Mouse (Mus musculus): ENCODE data around the gene Lamc2. TPM values are rescaled to one million over a fixed set of nuclear protein-coding genes. Genes with fewer than 3 reads are reported as not detected.
"Not testable (repeated sequence)": the region's sequence is repeated elsewhere in the genome, so short reads cannot be mapped to it uniquely, and the experiment has no call there.

Gene Lamc2
- polyA plus RNA-seq, 1 experiment from 2014 or later = 10.0 TPM

DNA sequence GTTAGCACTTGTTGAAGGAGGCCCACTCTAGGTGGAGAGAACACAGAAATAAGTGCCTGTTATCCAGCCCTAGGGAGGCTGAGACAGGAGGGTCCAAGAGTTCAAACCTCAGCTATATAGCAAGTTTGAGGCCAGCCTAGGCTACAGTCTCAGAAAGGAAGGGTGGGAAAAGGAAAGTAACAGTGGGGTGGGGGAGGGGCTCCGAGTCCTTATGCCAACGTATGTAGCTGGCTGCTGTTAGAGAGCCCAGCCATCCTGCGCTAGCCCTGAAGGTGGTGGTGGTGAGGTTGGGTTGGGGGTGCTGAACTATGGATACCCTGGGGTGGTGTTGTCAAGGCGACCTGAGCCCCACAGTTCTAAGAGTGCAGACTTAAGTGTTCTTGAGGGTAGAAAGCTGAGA is 92.7 kb downstream of the Lamc2 start:
- Histone ChIP-seq H3K9ac (no peak overlapping the region), H3K36me3 (no peaks in the 10 kb centered on the region), H3K4me3 (no peak overlapping the region), H3K9me3 (no peaks in the 10 kb centered on the region), H3K4me1 (peaks cover 42% of the 10 kb centered on the region), H3K27ac (replicated peaks) (no peak overlapping the region), H3K4me2 (no peak overlapping the region), H3K27me3 (replicated peaks) (no peaks in the 10 kb centered on the region)
- ATAC-seq (ENCODE audit: extremely low read depth, insufficient number of reproducible peaks, low FRiP score, low TSS enrichment) = no peak
- WGBS = 60% methylated on average over 4 of the region's 4 CpGs

DNA sequence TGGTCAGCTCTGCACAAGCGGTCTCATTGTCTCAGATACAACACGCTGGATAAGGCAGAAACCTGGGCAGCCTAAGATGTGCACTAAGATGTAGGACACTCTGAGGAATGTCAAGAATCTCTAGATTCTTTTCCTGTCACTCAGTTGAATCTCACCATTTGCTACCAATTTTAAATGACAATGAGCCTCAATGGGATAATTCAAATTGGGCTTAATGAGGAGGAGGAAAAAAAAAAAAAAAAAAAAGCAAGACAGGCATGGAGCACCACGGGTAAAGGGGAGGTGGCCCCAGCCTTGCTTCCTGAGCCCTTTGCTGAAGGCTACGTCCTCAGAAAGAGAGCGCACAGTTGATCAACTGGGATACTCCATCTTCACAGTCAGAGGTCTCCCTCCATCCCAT is 93.1 kb downstream of the Lamc2 start:
- Histone ChIP-seq H3K9me3 (no peaks in the 10 kb centered on the region), H3K27ac (replicated peaks) (no peak overlapping the region), H3K4me3 (no peak overlapping the region), H3K27me3 (replicated peaks) (no peaks in the 10 kb centered on the region), H3K9ac (no peak overlapping the region), H3K4me1 (peaks cover 38% of the 10 kb centered on the region), H3K4me2 (no peak overlapping the region), H3K36me3 (no peaks in the 10 kb centered on the region)
- WGBS = 65% methylated on average over 5 of the region's 5 CpGs
- ATAC-seq (ENCODE audit: extremely low read depth, insufficient number of reproducible peaks, low FRiP score, low TSS enrichment) = no peak

DNA sequence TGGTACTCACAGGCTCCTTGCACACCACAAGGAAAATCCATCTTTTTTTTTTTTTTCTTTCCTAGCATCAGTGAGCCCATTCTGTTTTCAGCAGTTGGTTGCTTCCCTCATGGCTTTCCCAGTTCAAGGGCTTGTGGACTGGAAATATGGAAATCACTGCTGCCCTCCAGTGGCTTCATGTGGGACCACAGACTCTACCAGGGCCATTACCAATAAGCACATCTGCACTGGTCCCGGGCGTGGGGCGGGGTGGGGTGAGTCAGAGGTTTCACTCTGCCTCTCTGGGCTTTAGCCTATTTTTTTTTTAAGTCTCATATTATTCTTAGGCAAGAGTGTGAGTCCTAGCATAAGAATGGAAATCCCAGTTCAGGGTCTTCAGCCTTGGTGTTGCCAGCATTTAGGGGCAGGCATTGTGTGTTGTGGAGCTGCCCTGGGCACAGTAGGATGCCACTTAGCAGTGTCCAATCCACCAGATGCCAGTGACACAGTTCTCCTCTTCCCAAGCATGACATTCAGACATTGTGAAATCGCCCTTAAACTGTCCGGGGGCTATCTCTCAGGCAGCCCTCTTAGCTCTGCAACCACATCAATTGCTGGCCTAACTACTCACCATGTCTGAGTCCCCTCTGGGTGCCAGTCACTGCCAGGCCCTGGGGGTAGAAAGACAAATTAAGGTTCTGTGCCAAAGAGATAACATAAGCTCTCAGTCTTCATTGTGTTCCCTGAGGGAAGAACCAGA is 93.8 kb downstream of the Lamc2 start:
- Histone ChIP-seq H3K4me2 (peak overlapping the region; percentile 40), H3K36me3 (no peaks in the 10 kb centered on the region), H3K4me3 (no peak overlapping the region), H3K27ac (replicated peaks) (peak overlapping the region; percentile 41; the same call in 1 of the 2 replicates), H3K27me3 (replicated peaks) (no peaks in the 10 kb centered on the region), H3K9me3 (no peaks in the 10 kb centered on the region), H3K9ac (no peak overlapping the region), H3K4me1 (peaks cover 38% of the 10 kb centered on the region)
- 44% methylated on average over 5 of the region's 5 CpGs for WGBS
- no peak for ATAC-seq (ENCODE audit: extremely low read depth, insufficient number of reproducible peaks, low FRiP score, low TSS enrichment)

DNA sequence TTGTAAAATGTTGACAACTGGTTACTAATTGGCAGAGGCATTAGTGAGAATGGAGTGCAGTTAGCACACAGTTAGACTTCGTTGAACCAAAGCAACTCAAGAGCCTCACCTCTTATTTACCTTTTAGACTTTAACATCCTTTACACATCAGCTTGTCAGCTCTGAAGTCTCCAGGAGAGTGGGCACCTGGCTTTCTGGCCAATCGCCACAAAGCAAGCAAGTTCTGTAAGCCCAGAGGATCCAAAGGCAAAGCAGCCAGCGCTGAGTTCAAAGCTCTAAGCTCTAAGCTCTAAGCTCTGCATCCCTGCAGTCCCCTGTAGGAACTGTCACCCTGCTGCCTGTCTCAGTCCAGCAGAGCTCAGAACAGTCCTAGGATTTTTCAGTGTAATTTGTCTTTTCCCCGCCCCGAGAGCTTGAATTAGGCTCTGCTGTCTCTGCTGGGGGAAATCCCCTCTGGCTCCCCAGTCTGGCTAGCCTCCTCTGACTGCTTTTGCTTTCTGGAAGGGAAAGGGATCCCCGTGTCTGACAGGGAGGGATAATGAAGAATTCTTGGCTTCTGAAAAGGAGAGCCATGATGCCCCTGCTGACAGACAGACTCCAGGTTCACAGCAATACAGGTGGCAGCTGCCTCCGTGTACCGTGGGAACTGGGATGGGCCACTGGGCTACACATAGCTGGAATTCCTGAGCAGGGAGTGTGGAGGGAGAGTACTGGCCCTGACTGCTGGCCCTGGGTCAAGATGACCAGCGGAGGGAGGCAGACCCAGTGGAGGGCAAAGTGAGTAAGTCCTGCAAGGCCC is 94.6 kb downstream of the Lamc2 start:
- H3K4me3 ChIP-seq = no peak overlapping the region
- no peak for ATAC-seq (ENCODE audit: extremely low read depth, insufficient number of reproducible peaks, low FRiP score, low TSS enrichment)
- WGBS = 25% methylated on average over 9 of the region's 9 CpGs
- H3K27ac ChIP-seq (replicated peaks) = peak overlapping the region; percentile 41
- H3K36me3 ChIP-seq = no peaks in the 10 kb centered on the region
- no peak overlapping the region for H3K9ac ChIP-seq
- peak overlapping the region; percentile 40 for H3K4me2 ChIP-seq
- H3K27me3 ChIP-seq (replicated peaks) = no peaks in the 10 kb centered on the region
- no peaks in the 10 kb centered on the region for H3K9me3 ChIP-seq
- peaks cover 37% of the 10 kb centered on the region for H3K4me1 ChIP-seq

DNA sequence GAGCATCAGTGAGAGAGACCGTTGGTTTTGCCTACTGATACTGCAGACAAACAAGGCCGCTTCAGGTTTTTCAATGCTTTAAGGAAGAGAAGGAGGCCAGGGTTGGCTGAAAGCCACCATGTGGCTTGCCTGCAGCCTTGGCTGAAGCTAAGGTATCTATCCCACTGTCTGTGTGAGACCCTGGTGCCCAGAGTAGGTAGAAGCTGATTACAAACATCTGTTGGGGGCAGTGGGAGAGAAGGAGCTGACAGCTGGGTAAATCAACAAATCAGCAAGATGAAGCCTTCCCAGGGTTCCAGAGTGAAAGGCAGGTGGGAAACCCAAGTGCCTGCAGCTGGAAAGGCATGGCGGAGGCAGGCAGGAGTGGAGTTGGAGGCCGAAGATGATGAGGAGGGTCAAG is 95.4 kb downstream of the Lamc2 start:
- Histone ChIP-seq H3K4me2 (no peak overlapping the region), H3K9me3 (no peaks in the 10 kb centered on the region), H3K4me1 (peaks cover 30% of the 10 kb centered on the region), H3K27ac (replicated peaks) (no peak overlapping the region), H3K9ac (no peak overlapping the region), H3K27me3 (replicated peaks) (no peaks in the 10 kb centered on the region), H3K4me3 (no peak overlapping the region), H3K36me3 (no peaks in the 10 kb centered on the region)
- ATAC-seq (ENCODE audit: extremely low read depth, insufficient number of reproducible peaks, low FRiP score, low TSS enrichment) = no peak
- WGBS = 66% methylated on average over 4 of the region's 4 CpGs

DNA sequence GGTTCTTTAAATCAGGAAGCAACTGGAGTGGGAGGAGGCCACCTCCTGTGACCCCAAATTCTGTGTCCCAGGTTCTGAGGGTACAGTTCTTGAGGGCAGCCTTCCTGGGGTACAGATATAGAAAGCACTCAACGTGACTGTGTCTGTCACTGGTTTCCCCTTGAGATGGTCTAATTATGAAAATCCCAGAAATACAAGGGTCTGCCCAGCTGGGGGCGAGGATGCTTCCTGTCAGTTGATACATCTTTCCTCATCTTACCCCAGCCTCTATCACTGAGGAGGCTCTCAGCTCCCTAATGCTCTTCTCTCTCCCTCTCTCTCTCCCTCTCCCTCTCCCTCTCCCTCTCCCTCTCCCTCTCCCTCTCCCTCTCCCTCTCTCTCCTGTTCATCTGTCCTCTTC is 96.2 kb downstream of the Lamc2 start:
- H3K4me1 ChIP-seq = peaks cover 32% of the 10 kb centered on the region
- H3K4me3 ChIP-seq = no peak overlapping the region
- no peak overlapping the region for H3K9ac ChIP-seq
- H3K27me3 ChIP-seq (replicated peaks) = no peaks in the 10 kb centered on the region
- H3K36me3 ChIP-seq = no peaks in the 10 kb centered on the region
- H3K9me3 ChIP-seq = no peaks in the 10 kb centered on the region
- no peak overlapping the region for H3K27ac ChIP-seq (replicated peaks)
- no peak for ATAC-seq (ENCODE audit: extremely low read depth, insufficient number of reproducible peaks, low FRiP score, low TSS enrichment)
- 72% methylated on average over 2 of the region's 2 CpGs for WGBS
- H3K4me2 ChIP-seq = no peak overlapping the region

DNA sequence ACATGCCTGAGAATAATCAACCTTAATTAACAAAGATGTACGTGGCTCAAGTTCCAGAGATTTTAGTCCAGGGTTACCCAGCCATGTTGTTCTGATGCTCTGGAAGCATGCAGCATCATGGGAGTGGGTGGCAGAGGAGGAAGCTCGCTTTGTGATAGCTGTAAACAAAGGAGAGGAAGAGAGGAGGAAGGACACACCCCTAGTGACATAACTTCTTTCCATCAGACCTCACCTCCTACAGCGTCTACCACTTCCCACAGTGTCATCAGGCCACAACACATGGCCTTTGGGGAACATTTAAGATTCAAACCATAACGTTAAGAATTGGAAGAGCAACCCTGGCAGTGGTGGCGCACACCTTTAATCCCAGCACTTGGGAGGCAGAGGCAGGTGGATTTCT is 98.5 kb downstream of the Lamc2 start:
- Histone ChIP-seq H3K27me3 (replicated peaks) (no peaks in the 10 kb centered on the region), H3K27ac (replicated peaks) (no peak overlapping the region), H3K36me3 (no peaks in the 10 kb centered on the region), H3K9me3 (no peaks in the 10 kb centered on the region), H3K9ac (no peak overlapping the region), H3K4me3 (no peak overlapping the region), H3K4me2 (no peak overlapping the region), H3K4me1 (peaks cover 35% of the 10 kb centered on the region)
- WGBS = 72% methylated on average over 5 of the region's 5 CpGs
- ATAC-seq (ENCODE audit: extremely low read depth, insufficient number of reproducible peaks, low FRiP score, low TSS enrichment) = no peak

DNA sequence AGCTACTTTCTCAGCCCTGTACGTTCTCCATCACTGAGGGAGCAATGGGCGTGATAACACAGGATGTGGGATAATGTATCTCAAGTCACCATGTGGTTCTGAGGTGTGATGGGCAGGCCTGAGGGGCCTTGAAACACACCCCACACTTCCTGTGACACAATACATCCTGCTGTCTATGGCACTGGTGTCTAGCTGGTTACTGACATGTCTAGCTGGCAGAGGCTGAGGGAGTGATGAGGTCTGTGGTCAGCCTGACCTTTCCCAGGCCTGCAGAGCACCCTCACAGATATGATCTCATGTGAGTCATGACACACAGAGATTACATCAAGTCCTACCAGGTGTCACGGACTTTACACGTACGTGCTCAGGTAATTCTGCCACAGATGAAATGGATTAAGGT is 101.0 kb downstream of the Lamc2 start:
- H3K9me3 ChIP-seq = no peaks in the 10 kb centered on the region
- WGBS = 72% methylated on average over 5 of the region's 5 CpGs
- ATAC-seq (ENCODE audit: extremely low read depth, insufficient number of reproducible peaks, low FRiP score, low TSS enrichment) = no peak

DNA sequence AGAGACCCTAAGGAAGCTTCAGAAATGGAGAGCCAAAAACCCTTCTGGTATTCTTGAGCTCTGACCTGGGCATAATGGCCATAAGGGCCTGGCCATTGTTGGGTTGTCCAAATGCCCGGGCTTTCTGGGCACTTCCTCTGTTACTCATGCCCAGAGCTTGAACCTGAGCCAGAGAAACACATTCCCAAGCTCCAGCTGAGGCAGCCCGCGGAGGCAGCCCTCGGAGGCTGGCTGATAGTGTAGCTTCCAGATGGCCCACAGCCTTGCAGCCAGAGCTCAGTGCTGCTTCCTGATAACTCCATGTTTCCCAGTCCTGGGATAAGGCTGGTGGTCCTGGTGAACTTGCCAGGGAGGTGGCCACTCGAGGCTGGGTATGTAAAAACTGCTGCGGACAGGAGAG is 102.1 kb downstream of the Lamc2 start:
- peak overlapping the region; percentile 16; the same call in 1 of the 2 replicates for H3K4me2 ChIP-seq
- 23% methylated on average over 6 of the region's 6 CpGs for whole genome bisulfite sequencing
- H3K27ac ChIP-seq (replicated peaks) = peak overlapping the region; percentile 42; the same call in 1 of the 2 replicates
- H3K4me3 ChIP-seq = no peak overlapping the region
- ATAC-seq (ENCODE audit: extremely low read depth, insufficient number of reproducible peaks, low FRiP score, low TSS enrichment) = no peak
- H3K9me3 ChIP-seq = no peaks in the 10 kb centered on the region
- H3K4me1 ChIP-seq = peaks cover 13% of the 10 kb centered on the region
- no peaks in the 10 kb centered on the region for H3K27me3 ChIP-seq (replicated peaks)
- no peaks in the 10 kb centered on the region for H3K36me3 ChIP-seq
- H3K9ac ChIP-seq = no peak overlapping the region

More for the DNA sequence above, 101.0 kb downstream of the Lamc2 start:
- no peak overlapping the region for H3K9ac ChIP-seq
- peaks cover 13% of the 10 kb centered on the region for H3K4me1 ChIP-seq
- H3K27me3 ChIP-seq (replicated peaks) = no peaks in the 10 kb centered on the region
- no peaks in the 10 kb centered on the region for H3K36me3 ChIP-seq
- no peak overlapping the region for H3K4me2 ChIP-seq
- no peak overlapping the region for H3K4me3 ChIP-seq
- no peak overlapping the region for H3K27ac ChIP-seq (replicated peaks)

DNA sequence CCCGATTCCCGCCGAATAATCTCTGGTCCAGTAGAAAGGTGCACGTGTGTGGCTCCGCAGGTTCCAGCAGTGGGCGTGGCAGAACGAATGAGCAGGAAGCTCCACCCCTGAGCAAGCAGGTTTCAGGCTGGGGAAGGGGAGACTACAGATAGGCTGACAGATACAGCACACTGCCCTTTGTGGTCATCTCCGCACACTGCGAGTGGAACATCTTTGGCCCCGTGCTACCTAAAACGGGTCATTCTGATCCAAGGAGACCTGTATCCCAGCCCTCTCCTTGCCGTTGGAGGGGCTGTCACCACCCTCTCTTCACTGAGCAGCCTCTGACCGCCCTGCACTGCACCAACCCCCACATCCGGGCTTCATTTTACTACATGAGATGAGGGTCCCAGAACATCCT is 103.0 kb downstream of the Lamc2 start:
- 55% methylated on average over 9 of the region's 14 CpGs for WGBS
- not testable (repeated sequence) for H3K36me3 ChIP-seq; H3K9ac ChIP-seq; H3K4me2 ChIP-seq; ATAC-seq (ENCODE audit: extremely low read depth, insufficient number of reproducible peaks, low FRiP score, low TSS enrichment); H3K27ac ChIP-seq (replicated peaks); H3K27me3 ChIP-seq (replicated peaks); H3K4me3 ChIP-seq; H3K9me3 ChIP-seq
- H3K4me1 ChIP-seq = peaks cover 13% of the 10 kb centered on the region

DNA sequence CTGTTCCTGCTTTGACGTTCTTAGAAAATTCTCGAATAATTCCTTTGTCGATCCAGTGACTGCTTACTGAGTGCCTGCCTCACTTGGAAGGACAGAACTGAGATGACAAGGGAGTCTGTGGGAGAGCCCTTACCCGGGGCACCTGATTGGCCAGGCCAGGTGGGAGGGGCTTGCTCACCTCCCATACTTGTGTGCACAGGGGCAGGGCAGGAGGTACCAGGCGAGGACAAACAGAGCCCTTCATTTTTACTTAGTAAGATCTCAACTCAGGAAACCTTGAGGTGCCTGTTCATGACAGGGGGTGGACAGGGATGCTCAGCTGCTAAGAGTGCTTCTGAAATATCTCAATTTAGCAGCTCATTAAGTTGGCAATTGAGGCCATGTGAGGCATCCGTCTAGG is 110.3 kb downstream of the Lamc2 start:
- peaks cover 56% of the 10 kb centered on the region for H3K27me3 ChIP-seq (replicated peaks)
- no peaks in the 10 kb centered on the region for H3K36me3 ChIP-seq
- H3K4me3 ChIP-seq = no peak overlapping the region
- H3K9me3 ChIP-seq = no peaks in the 10 kb centered on the region
- ATAC-seq (ENCODE audit: extremely low read depth, insufficient number of reproducible peaks, low FRiP score, low TSS enrichment) = no peak
- WGBS = 45% methylated on average over 6 of the region's 6 CpGs
- H3K27ac ChIP-seq (replicated peaks) = no peak overlapping the region
- H3K4me1 ChIP-seq = peaks cover 10% of the 10 kb centered on the region; the same call in 1 of the 2 replicates
- H3K9ac ChIP-seq = no peak overlapping the region
- H3K4me2 ChIP-seq = no peak overlapping the region

Data from heart, embryonic 13.5 days (tissue).